Mouse (Mus musculus): ENCODE data around the gene Cadm3.

The Cadm3 gene

DNA sequence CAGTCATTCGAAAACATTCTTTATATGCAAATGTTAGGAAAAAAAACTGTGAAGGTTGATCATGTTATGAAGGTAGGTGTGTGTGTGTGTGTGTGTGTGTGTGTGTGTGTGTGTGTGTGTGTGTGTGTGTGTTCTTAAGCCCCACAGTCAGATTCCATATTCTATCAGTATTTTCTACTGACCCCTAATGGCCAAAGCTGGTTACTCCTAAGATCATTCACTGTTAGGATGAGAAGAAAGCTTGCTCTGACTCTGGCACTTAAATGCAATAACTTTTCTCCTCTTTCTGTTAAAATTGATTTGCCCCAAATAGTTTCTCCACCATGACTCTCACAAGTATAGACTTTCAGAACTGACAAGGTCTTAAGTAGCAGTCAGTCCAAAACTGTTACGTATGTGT, 10.8 kb downstream of the Cadm3 start:
- no peak for DNase-seq

DNA sequence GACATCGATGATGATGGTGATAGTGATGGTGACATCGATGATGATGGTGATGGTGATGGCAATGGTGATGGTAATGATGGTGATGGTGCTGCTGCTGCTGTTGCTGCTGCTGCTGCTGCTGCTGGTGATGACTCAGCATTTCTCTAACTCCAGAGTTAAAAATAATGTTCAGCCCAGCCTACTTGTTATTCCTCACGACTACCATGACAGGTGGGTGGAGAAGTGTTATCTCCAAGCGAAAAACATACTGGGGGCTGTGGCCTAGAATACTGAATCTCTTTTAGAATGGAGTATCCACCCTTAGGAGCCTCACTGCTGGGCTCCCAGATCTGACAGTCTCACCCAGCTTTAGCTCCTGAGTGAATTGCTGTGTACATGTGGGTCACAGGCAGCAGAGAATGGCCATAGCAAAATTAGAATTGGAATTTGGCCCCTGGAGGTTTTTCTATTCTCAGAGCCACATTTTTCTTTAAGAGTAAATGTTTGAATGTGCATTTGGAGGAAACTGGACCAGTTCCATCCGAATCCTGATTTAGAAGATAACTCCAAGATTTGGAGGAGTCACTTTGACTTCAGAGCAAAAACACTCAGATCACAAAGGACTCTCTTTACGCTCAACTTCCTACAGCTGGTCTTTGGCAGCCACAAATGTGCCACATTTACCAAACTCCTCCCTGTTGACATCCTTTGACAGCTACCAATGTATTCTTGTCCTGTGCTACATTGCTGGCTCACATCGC, 12.2 kb downstream of the Cadm3 start:
- DNase-seq = no peak

DNA sequence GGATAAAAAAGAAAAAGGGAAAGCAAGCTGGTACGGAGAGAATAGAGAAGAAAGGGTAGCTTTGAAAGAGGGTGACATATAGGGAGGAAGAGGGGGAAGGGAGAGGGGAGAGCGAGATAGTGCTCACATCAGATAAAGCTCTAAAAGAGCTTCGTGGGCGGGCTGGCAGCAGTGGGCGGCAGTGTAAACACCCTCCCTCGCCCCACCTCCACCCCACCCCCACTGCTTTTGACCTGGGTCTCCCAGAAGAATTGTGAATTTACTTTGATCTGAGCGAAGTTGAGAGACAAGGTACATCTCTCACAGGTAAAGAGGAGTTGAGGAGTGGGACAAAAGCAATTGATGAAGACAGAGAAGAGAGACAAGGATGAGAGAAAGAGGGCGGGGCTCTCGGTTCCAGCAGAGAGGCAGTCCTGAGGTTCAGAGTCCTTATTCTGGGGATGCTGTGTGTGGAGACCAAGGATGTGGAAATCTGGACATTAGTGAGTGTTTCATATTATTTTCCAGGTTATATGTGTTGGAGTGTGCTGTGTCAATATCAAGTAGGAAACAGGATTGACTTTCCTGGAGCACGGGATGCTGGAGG, 17.0 kb downstream of the Cadm3 start, which contains the start of gene Aim2:
TSS of gene Aim2 (plus strand) at position 508 of the 586 bp plus-strand sequence.
- DNase-seq = no peak

DNA sequence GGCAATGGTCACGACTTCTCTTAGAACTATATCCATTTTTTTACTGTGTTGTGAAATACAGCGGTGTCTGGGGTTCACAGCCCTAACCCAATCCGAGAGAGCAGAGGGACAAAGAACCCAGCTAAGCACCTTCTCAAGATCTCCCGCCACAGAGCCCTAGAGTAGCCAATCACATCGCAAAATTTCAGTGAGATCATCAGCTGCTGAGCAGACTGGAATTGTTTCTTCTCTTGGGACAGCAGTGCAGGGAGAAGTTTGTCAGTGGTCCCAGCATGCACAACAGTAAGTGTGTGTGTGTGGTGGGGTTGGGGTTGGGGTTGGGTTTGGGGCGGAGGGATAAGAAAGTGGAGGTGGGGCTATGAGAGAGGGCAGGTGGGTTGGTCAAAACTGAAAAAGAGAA, 17.5 kb downstream of the Cadm3 start:
- DNase-seq = peak; percentile 23 to 35

DNA sequence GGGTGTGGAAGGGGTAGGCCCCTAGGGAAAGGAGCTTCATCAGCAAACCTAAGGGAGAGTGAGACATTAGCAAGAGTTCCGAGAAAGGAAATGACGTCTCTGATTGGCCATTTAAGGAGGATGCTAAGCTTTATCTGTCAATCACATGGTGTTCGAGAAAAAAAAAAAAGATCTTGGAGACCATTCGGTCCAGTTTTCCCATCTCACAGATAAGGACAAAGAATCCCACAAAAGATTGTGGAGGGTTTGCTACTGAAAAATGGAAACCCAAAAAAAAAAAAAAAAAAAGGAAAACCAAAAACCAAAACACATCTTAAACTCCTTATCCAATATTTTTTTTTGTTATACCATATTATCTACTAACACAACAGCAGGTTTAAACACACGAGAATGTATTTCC, 18.3 kb downstream of the Cadm3 start:
- no peak for DNase-seq

DNA sequence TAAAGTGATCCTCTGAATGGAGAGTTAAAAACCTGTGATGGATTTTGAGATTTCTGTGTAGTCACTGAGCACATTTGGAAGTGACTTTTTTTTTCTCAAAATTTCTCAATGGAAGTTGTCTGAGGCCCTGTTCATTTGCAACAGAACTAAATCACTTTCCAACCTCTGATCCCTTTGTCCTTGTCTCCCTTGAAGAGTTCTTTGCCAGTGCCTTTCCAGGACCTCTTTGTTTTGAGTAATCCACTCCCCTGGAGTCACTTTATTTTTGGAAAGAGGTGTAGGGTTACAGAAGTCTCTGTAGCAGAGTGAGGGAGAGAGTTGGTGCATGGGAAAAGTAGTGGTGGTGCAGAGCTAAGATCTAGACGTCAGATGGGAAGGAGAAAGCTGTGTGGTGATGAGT, 19.0 kb downstream of the Cadm3 start:
- no peak for DNase-seq

DNA sequence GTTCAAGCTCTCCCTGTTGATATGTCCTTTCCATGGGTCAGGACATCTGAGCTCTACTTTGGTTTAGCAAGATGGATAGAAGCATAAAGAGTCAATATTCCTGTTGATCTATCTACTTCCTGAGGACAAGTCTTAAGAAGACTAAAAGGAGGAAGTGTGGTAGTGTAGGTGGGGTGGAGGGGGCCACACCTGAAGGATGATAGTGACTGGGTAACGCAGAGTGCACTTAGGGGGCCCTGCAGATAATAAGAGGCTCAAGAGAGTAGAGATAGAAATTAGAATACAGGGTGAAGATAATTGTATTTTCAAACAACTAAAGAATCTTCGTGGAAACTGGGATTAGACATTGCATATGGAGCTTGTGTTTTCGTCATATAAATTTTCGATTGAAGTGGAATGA, 22.4 kb downstream of the Cadm3 start:
- DNase-seq = no peak

DNA sequence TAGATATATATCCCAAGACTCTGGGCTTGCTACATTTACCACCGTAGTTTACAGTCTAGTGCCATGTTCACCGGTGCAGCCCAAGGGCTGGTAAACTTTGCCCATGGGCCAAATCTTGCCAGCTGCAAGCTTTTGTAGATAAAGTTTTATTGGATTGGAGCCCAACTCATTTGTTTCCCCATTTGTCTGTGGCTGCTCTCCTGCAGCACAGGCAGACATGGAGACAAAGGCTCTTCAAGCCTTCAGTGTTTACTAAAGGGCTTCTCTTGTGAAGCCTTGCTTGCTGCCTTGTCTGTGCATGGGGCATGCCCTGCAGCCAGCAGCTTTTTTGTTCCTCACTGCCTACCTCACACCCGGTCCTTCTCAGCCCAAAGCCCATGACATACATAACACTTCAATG, 23.6 kb downstream of the Cadm3 start:
- DNase-seq = no peak

DNA sequence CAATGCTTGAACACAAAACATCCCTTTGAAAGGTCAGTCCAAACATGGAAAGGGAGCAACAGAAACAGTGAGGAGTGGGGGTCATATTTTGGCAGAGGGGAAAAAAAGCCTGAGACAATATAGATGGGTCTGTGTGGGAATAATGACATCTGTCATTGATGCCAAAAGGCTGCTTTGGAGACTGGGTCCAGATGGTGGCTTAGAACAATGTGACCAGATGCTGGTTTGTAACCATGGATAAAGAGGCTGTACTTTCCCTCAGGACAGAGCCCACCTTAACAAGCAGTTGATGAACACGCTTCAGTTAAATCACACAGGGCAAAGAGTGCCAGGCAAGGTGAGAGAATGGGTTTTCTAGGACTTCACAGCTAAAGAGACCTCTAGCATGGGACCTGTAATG, 25.1 kb downstream of the Cadm3 start:
- no peak for DNase-seq

DNA sequence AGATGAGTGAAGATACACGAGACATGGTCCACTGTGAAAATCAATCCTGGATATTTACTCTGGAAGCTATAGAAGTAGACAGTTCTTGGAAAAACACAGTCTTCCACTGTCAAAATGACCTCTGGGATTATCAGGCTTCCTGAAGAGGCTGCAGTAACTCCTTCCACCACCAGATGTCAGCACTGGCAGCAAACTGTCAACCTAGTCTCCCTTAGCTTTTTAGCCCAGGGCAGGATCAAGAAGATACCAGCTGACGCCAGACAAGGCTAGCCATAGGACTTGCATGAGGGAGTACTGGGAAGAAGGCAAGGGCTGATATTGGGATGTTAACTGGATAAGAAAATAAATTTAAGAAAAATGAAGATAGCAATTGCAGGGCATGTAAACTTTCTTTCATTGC, 28.0 kb downstream of the Cadm3 start:
- DNase-seq = peak; percentile 15 to 16

DNA sequence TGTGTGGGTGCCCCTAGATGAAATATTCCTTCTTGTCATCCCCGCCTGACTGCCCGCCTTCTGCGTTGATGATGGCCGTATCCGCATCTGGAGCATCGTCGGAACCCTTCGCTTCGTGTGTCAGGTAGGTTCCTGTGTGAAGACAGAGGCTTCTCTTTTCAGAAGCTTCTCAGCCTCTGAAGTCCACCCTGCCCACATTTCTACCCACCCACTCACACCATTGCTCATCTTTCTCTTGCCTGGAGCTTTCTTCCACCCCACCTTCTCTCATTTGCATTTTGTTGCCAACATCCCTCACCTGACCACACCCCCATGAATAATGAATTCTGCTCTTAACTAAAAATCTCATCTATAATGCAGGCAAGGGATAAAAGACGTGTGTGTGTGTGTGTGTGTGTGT, 30.5 kb downstream of the Cadm3 start:
- DNase-seq = no peak

DNA sequence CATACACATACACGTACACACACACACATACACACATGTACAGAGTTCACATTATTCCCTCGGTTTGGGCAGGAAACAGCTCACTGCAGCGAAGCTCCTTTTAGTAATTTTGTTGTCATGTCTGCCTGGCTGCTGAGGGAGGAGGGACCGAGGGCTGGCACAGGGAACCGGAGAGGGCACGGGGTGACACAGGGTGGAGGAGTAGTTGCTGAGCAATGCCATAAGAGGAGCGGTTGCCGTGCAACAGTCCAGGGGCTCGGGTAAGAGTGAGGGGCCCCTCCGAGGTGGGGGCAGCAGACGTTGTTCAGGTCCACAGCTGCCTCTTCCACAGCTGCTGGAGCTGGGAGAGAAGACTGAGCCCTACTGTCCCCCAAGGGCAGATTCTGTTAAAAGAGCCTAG, 31.6 kb downstream of the Cadm3 start:
- no peak for DNase-seq

DNA sequence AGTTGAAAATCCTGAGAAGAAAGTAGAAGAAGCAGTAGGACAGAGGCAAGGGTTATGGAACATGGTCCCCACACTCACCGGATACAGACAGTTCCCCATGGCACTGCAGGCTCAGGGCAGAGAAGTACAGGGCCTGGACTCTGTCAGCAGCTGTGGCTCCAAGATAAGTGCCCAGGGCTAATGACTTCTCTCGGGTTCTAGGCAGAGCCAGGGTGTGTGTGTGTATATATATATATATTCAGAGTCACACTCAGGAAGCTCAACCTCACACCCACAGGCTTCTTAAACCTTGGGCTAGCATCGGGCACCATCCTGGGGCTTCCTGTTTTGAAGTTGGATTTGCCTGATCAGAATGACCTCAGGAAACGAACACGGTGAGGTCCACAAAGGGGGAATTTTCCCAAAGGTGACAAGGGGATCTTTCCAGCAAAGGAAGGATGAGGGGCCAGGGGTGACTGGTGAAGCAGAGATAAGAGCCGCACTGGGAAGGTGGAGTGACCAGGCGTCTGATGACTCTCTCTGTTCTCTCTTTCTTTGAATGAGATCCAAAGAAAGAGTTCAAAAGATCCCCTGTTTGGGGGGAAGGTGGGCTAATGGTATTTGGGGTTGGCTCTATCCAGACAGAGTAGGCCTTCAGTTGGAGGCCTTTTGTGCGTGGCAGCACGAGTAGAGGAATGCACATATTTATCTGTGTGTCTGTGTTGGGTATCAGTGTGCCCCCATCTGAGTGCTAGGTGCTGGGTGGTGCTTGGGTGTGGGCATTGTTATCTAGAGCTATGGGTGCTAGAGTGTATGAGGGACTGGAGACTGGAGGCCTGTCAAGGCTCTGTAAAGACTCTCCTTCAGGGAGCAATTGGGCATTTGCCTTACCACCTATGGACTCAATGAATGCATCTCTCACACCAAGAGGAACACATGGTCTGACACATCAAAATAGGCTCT, 33.9 kb downstream of the Cadm3 start, which contains the start of gene Ackr1:
TSS of gene Ackr1 (minus strand) at position 439 of the 942 bp plus-strand sequence.
- no peak for DNase-seq

DNA sequence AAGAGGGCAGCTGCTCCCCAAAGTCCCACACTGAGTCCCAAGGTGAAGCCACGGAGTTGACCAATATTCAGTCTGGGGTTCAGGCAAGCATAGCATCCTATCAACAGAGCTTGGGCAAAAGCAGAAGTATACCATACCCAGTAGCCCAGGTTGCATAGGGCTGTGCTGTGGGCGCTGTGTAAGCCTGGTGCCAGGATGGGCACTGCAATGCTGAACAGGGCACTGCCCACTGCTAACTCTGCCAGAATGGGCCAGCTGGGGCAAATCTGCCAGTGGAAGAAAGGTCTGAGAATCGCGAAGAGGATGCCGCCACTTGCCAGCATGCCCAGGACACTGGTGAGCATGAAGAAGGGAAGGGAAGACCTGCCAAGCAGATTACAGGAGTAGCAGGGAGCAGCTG, 35.1 kb downstream of the Cadm3 start:
- no peak for DNase-seq

DNA sequence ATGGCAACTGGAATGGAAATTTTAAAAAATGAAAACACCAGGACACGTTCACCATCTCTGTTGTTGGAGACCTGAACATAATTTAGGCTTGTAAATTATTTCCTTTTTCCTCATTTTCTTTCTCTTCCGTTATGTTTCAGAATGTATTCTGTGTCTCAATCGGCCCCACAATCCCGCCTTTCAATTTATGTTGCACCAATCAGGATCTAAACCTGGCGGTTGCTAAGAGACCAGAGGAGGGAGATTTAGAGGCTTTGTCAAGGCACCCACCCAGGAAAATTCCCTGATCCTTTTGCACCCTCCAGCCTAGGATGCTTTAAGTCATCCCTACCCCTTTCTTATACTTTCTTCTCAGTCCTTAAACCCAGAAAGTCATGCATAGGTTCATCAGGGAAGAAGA, 37.8 kb downstream of the Cadm3 start:
- no peak for DNase-seq

DNA sequence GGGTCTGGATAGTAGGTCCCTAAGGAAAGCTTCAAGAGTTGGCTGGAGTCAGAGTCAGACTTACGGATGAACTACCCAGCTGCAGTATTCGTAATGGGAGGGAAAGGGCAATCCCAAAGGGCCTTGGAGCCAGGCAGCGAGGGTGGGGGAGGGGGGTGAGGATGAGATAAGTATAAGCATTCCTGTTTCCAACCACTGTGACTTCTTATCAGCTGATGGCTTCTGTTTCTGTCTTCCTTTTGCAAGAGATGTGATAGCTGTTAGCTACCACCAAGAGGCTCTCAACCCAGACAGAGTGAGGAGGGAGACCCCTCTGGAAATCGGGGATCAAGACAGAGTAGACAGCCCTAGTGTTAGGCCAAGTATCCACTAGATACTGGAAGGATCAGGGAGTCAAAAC, 38.3 kb downstream of the Cadm3 start:
- DNase-seq = no peak

DNA sequence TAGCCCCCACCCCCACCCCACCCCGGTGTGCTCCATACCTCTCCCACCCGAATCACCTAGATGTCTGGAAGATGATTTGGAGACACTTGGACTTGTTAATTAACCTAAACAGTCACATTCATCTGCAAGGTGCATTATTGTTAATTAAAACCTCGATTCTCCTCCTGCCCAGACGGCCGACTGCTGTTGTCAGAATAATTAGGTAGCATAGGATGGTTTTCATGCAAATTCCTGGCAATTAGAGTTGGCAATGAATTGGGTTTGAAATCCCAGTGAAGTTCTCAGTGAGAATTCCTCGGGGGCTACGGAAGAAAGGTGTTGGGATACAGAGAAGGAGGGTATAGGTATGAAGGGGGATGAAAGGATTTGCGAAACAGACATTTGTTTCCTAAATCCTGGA, 39.0 kb downstream of the Cadm3 start:
- no peak for DNase-seq

DNA sequence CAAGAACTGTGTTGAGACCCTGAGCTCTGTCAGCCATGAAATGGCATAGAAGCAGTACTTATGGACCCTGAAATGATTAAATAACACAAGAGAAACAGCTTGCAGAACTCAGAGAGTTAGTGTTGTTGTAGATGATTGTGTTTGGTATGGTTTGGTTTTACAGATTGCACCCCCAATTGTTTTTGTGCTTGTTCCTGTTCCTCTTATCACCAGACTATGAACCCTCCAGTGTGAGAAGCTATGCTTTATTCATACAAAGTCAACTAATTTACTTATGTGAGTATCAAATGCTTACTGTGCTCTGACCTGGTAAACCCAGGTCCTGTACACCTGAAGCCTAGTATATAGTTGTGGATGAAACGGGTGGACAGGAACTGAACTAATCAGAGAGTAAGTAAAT, 40.9 kb downstream of the Cadm3 start:
- no peak for DNase-seq

DNA sequence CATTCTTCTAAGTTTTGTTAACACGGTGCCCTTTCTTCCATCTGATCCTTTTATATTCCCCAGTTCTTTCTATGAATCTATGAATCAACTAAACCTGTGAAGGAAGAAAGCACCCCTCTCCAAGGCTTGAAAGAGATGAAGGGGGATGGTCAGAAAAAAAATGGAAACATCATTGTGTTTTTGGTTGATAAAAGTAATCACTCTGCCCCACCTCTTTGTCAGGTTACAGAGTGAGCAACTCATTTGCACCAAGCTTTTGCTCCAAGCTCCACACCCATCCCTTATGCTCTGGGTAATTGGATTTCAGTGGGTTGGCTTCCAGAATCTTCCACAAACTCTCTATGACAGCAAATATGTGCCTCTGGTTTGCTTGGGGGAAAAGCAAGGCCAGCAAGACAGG, 42.1 kb downstream of the Cadm3 start:
- DNase-seq = no peak

DNA sequence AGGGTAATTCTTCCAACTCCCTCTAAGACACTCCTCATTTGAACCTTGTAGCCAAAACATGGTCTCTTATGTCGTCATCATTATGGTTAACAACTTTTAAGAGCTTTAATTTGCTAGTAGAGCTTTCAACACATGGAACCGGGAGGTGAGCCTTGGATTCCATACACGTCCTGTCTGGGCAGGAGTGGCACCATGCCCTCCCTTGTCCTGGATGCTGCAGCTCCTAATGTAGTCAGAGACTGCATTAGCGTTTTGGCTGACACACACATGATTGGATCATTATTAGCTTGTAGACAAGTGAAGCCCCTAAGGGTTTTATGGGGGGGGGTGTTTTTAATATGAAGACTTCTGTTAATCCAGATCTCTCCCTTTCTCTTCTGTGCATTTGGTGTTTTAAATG, 42.5 kb downstream of the Cadm3 start:
- no peak for DNase-seq

DNA sequence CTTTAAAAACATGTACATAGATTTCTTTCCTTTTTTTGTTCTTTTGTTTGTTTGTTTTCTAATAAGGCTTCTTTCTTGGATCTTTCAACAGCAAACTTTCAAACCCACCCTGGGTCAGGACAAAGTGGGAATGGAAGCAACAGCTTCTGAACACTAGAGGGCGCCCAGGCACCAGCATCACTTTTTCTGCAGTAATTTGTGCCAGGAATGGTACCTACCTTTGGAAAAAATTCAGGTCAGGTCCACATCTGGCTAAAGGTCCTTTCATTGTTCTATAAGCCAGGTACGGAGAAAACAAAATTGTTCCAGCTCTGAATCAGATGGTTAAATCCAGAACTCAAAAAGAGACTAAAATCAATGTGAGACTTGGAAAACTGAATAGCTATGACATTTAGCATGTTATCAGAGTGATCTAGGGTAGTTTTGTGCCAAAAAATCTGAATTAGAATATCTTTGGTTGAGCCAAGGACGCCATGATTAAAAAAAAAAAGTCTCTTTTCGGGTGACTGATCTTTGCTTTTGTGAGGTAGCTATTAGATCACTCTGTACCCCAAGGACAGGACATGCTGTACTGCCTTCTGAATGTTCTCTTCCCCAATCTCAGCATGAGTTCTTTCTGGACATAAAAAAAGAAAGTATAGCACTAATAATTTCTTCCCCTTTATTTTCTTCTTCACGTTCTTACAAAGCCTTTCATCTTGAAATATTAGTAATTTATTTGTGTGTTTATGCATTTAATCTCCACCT, 43.5 kb downstream of the Cadm3 start:
- DNase-seq = peak in 1 of 2 experiments; percentile 3

DNA sequence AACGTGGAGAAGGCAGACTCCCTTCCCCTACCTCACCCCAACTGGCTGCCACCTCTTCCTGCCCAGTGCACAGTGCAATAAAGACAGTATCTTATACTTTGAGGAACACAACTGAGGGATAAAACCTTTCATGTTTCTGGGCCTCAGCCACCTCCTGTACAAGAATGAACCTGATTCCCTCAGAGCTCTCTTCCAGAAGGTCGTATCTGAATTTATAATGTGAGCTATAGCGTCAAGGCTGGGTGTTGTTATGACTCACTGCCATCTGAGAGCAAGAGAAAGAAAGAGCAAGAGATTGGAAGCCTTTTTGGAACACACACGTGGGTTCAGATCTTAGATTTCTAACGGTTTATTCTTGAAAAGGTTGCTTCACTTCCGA, 45.3 kb downstream of the Cadm3 start:
- no peak for DNase-seq
